Mouse (Mus musculus): ENCODE measurements around the gene Entpd8.

Entpd8 gene

DNA sequence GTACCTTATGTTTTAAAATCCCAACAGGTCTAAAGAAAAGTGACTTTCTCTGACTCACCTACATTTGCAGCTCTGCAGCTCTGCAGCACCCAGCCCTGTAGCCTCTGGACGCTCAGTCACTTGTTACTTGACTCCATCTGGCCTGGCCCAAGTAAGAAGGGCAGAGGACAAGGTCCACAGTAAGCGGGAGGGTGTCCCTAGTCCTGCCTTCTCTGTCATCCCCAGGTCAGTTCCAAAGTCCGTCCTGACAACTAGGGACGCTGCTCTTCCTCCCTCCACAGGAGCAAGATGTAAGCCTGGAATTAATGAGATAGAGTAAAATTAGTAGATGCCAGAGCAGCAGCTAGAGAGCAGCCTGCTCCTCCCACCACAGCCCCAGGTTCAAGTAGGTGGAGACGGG, at the start of gene Entpd8:
Entpd8 (plus strand) TSS at position 229 of the 400 bp plus-strand sequence.
- no peak for DNase-seq

DNA sequence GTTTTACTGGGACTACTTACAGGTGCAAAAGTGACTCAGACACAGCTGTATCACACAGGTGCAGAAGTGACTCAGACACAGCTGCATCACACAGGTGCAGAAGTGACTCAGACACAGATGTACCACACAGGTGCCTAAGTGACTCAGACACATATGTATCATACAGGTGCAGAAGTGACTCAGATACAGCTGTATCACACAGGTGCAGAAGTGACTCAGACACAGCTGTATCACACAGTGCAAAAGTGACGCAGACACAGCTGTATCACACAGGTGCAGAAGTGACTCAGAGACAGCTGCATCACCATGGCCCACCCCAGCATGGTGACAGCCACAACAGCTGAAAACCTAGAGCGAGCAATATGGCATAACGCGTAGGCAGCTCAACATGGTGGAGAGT, 45.1 kb upstream of the Entpd8 start:
- DNase-seq = no peak

DNA sequence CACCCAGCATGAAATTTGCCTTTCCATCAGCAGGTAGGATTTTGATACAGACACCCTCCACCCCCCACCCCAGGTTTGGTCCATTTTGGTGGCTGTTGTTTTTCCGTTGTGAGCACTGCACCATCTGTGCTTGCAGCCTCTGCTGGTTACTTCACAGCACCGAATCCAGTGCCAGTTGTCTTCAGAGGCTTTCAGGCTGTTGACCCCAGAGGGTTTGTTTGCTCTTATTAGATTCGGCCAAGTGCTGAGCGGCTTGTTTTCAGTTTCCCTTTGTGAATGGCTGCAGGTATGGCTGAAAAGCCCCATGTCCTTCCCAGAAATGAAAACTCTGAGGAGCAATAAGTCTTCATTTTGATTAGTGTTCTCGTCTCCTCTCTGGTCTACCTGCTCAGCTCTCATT, 40.0 kb upstream of the Entpd8 start:
- DNase-seq = no peak

DNA sequence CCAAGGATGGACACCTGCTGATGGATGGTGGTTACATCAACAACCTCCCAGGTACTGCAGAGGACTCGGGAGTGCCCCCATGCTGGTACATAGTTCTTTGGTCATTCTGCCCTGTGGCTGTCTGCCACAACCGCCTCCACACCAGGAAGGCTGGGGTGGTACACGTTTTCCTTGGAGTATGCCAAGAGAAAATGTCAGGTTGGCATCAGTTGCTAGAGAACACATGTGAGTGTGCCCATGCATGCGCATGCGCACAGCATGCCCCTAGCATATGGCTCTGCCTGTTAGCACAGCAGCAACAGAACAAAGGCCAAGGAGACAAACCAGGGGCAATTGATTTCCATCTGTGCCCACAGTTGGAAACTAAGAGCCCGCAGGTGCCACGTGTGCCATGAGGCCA, 29.2 kb upstream of the Entpd8 start:
- DNase-seq = peak; percentile 80

DNA sequence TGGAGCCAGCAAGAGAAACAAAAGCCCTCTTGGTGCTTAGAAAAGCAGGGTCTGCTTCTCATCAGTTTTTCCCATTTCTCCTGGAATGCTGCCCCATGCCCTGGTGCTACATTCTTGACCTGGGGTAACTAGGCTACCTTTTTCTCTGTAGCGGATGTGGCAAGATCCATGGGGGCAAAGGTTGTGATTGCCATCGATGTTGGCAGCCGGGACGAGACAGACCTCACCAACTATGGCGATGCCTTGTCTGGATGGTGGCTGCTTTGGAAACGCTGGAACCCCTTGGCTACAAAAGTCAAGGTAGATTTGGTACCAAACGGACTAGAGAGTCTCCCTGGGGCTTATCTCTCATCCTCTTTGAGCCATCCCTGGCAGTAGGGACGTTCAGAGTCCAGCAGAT, 28.7 kb upstream of the Entpd8 start:
- DNase-seq = no peak

DNA sequence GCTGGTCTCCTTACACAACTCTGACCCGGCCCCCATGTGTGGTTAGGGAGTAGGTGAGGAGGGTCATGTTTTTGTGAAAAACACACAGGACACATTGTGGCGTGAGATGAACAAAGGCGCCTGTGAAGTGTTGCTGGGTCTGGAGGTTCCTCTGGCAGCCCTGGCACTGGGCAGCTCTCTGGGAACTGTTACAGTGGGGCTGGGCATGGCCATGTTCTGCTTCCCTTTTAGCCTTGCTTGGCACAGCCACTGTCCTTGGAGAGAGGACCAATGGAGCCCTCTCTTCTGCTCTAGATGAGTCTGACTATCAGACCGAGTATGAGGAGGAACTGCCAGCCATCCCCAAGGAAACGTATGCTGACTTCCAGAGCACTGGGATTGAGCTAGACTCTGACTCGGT, 27.0 kb upstream of the Entpd8 start:
- DNase-seq = no peak

DNA sequence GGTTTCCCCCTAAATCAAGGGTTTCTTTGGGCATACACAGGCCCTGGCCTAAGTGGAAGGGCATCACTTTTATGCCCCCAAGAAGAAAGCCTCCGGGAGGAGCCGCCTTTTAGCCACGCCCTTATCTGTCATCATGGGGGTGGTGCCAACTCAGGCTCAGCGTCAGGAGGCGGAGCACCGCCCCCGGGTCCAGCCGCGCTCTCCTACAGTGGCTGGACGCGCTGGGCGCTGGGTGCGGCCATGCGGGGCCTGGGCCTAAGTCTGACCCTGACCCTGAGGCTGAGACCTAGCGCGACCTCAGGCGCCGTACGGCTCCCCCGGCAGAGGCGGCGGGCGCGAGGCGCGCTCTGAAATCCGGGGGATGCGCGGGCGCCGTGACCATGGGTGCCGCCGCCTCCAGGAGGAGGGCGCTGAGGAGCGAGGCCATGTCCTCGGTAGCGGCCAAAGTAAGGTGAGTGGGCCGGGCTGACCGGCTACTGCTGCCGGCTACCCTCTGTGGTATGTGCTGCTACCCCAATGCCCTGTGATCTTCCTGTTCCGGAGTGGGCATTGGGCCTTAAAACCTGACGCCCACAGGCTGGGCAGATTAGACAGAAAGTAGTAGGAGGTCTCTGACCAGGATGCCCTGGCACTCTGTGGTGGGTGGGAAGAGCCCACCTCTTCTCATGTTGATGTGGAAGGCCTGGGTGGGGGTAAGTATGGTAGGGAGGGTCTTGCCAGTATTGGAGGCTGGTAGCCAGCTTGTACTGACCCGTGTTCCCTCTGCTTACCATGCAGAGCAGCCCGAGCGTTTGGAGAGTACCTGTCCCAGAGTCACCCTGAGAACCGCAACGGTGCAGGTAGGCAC, 25.7 kb upstream of the Entpd8 start, which contains the start of gene Nsmf:
Nsmf (plus strand) TSS at position 135 of the 847 bp plus-strand sequence.
- peak; percentile 80 to 81 for DNase-seq

DNA sequence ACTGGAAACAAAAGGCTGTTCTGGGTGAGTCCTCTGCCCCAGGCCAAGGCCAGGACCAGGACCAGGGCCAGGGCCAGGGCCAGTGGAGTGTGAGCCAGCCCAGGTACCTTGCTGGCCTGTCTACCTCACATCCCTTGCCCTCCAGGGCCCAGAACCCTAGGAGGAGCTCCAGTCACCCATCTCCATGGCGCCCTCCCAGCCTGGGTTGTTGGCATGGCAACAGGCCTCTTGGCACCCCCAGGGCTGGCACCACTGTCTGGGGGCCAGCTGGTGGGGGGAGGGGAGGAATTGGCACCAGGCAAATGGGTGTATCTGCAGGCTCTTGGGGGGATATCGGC, 25.1 kb upstream of the Entpd8 start:
- DNase-seq = peak; percentile 53 to 64

DNA sequence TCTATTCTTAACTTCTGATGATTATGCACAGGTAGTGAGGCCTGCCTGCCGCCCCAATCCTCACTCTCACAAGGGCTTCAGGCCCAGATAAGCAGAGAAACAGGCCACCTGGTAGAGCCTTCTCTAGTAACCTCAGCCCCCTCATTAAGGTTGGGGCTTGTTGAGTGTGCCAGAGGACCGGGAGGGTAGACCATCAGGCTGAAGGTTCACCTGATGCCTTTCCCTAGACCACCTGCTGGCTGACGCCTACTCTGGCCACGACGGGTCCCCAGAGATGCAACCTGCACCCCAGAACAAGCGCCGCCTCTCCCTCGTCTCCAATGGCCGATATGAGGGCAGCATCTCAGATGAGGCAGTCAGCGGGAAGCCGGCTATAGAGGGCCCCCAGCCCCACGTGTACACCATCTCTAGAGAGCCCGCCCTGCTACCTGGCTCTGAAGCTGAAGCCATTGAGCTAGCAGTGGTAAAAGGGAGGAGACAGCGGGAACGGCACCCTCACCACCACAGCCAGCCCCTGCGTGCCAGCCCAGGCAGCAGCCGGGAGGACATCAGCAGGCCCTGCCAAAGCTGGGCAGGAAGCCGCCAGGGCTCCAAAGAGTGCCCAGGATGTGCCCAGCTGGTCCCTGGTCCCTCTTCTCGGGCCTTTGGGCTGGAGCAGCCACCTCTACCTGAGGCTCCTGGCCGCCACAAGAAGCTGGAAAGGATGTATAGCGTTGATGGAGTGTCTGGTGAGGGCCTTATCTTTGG, 24.5 kb upstream of the Entpd8 start:
- DNase-seq = no peak

DNA sequence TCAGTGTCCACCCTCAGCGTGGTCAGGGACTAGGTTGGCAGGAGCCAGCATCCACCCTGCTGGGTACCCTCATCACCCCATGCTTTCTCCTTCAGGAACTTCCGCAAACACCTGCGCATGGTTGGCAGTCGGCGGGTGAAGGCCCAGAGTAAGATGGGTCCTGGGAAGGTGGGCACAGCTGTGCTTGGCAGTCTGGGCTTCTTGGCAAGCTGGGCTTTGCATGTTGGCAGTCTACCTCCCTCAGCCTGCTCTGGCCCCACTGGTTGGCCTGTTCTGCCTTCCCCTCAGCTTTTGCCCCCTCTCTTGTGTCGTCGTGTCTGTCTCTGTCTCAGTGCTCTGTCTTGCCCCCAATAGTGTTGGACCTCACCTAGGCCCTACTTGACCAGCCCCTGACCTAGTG, 21.2 kb upstream of the Entpd8 start:
- no peak for DNase-seq

DNA sequence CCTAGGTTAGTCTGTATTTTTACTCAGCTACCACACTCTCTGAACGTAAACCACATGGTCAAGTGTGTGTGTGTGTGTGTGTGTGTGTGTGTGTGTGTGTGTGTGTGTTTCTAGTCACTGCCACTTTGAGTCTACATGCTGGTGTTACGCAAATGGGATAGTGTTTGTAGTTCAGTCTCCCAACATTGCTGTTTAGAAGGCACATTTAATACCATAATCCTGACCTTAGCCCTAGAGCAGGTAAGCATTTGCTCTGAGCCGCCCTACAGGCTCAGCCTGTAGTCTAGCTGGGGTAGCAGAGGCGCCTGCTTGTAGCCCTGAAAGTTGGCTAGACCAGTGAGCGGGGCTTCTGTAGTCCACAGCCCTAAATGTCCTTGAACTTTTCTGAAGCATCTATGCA, 16.6 kb upstream of the Entpd8 start:
- no peak for DNase-seq

DNA sequence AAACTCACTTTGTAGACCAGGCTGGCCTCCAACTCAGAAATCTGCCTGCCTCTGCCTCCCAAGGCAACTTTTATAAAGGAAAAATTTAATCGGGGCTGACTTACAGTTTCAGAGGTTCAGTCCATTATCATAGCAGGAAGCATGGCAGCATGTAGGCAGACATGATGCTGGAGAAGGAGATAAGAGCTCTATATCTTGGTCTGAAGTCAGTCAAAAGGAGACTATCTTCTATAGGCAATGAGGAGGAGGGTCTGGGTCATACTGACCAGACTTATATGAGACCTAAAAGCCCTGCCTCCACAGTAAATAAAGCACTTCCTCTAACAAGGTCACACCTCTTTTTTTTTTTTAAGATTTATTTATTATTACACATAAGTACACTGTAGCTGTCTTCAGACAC, 15.8 kb upstream of the Entpd8 start:
- DNase-seq = no peak

DNA sequence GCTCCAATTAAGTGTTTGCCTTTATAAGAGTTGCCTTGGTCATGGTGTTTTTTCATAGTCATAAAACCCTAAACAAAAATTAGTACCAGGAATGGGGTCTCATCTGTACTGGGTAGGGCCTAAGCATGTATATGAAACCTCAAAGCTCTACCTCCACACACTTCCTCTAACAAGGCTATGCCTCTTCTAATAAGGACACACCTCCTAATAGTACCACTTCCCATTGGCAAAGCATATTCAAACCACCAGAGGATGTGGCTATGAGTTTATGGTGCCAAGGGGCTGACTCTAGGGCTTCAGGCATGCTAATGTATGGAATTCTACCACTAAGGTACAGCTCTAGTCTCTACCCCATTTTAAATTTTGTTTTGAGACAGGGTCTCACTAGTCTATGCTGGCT, 14.6 kb upstream of the Entpd8 start:
- no peak for DNase-seq

DNA sequence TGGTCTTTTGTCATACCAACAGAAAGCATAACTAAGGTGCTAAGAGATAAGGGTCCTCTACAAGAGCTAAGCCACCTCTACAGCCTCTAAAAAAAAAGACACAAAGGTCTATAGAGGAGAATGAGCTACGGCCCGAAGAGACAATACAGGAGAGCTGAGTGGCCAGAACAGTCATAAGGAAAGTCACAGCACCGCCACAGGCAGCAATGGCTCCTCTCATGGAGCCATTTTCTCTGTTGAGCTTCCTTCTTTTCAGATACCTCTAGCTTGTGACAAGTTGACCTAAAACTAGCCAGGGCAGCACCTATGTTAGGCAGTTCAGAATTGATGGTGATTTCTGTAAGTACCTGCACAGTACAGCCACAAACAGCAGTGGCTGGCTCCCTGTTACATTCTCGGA, 13.6 kb upstream of the Entpd8 start:
- no peak for DNase-seq

DNA sequence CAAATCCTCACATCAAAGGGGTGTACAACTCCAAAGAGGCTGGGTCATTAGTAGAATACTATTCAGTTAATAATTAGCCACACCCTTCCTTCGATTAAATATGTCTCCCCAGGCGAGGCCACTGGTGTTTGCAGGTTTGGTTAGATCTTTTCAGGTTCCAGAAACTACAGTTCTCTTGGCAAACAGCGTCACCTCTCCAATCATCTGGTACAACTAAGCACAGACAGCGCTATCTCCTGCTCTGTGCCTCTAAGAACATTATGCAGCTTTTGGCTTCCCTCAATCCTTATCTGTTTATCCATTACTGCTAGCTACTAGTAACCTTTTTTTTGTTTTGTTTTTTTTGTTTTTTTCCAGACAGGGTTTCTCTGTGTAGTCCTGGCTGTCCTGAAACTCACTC, 10.6 kb upstream of the Entpd8 start:
- DNase-seq = no peak

DNA sequence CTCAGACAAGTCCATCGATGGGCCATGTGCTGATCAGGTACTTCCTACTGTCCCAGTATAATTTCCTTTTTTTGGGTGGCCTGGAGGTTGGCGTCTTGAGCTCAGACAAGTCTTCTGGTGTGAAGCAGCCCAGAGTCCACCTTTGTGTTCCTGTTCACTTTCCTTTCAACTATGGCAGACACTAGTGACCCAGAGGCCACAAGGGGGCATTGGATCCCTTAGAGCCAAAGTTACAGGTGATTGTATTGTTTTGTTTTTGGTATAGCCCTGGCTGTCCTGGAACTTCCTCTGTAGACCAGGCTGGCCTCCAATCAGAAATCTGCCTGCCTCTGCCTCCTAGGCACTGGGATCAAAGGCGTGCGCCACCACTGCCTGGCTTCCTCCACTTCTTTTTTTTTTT, 7.7 kb upstream of the Entpd8 start:
- no peak for DNase-seq

DNA sequence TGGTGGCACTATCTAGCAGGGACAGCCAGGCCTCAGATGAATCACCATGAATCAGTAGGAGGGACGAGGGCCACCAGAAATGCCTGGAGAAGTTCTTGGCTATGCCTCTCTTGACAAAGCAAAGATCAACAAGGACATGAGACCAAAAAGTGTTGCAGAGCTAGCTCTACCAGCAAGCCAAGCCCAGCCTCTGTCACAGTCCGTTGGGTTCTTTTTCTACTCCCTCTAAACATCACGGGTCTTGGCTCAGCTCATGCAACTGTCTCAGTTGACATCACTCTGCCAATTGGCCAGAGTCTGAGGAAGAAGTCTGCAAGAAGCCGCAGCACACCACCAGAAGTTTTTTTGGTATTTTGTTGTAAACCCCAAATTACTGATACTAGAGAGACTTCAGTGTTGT, 4.6 kb upstream of the Entpd8 start:
- no peak for DNase-seq

DNA sequence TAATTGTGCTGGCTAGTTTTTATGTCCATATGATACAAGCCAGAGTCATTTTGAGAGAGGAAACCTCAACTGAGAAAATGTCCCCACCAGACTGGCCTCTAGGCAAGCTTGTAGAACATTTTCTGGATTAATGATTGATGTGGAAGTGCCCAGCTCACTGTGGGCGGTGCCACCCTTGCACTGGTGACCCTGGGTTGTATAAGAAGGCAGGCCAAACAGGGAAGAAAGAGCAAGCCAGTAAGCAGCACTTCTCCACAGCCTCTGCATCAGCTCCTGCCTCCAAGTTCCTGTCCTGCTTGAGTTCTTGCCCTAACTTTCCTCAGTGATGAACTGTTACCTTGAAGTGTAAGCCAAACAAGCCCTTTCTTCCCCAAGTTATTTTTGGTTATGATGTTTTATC, 1.1 kb upstream of the Entpd8 start:
- DNase-seq = no peak

DNA sequence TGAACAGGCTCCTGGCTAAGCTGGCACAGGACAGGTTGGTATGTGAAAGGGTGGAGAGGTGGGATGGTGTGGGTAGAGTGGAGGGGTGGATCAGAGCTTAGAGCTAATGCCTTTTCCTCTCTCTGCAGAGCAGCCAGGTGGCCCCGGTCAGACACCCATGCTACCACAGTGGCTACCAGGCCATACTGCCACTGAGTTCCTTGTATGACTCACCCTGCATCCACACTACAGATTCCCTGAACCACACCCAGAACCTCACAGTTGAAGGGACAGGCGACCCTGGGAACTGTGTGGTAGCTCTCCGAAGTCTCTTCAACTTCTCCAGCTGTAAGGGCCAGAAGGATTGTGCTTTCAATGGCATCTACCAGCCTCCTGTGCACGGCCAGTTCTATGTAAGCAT, 3.6 kb downstream of the Entpd8 start:
- DNase-seq = no peak

DNA sequence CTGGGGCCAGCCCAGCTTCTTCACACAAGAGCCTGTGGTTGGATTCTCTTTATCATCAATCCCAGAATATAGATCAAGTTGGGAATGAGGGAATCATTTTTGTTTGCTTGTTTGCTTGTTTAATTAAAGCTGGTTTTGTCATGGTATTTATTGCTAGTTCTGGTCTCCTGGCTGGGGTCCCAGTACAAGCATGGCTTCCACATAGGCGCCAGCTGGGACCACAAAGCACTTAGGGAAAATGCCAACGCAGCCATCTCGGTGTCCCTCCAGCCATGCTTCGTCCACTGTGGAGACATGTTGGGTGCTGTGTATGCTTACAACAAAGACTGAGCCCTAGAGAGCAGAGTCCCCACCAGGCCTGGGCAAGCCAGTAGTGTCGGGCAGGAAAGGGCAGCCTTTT, 5.5 kb downstream of the Entpd8 start:
- no peak for DNase-seq

DNA sequence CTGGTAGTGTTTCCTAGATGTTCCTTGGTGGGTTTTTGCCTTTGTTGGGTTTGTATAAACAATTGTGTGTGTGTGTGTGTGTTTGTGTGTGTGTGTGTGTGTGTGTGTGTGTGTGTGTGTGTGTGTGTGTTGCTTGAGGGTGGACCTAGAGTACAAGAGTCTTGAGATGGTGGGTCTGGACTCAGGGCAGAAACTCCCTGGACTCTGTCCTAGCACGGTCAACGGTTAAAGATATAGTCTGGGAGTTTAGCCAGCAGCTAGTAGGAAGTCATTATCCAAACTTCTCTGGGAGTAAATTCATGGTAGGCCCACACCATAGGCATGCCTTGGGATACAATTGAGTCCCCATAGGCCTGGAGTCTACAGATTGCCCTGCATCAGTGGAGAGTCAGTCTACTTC, 7.7 kb downstream of the Entpd8 start:
- DNase-seq = no peak

DNA sequence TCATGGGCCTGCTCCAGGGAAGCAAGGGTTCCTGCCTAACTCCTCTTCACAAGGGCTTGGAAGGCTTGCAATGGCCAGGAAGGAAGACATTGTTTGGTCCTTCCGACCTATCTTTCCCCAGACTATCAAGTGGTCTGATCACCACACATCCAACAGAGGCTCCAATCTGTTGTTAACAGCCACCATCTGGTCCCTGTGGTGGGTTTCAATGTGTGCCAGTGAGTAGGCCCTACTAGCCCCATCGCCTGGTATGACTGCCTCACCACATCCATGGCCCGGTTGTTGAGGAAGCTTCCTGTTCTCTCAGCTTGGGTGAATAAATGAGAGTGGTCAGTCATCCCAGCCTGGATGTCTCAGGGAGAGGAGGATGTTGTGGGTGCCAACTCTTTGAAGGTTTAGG, 8.5 kb downstream of the Entpd8 start:
- no peak for DNase-seq

DNA sequence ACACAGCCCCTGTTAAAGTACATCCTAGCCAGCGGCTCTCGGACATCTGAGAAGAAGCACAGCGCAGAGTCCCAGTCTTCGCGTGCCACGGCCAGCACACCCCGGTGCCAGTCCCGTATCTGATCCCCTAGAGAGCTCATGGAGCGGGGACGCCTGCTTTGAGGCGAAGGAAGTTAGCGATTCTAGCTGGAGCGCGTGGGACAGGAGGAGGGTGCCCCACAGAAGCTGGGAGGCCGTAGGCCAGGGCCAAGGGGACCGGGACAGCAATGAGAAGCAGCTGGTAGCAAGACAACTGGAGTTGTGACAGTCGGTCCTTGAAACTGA, 14.6 kb downstream of the Entpd8 start:
- no peak for DNase-seq

DNA sequence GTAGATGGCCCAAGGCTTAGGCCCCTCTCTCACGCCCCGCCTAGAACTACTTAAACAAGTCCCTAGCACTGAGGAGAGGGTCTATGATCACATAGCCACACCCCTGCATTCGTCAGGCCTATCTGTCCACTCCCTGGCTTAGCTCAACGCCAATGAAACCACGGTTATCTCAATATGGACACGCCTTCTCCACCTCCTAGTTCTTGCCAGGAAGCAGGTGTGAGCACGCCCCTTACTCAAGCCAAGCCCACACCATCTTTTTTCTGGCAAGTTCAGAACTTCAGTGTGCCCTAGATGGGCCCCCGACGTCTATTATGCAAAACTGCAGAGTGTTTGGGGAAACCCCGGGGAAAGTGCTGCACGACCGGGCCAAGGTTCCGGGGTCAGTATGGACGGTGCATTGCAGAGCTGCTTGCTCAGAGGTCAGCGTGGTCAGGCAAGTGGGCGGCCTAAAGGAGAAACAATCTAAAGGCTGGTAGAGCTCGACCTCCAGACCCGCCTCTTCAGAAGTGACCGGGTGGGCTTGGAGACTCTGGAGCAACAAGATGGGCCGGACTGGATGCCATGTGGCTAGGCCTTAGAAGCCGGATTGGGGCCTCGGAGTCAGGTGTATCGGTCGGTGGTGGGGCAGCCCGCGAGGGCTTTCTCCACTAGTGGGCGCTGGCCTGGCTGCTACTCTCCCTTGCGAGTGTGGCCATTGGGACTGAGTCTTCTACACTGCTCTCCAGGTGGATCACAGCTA, 15.2 kb downstream of the Entpd8 start, which contains the start of gene Noxa1:
Noxa1 (minus strand) TSS at position 41 of the 742 bp plus-strand sequence.
- DNase-seq = no peak

Data from cerebellum, postnatal 36 days (tissue).